Mouse (Mus musculus) cerebellum, adult 2 months (tissue): ENCODE measurements at regions not wholly inside any gene's neighbourhood (a gene's known extent, or its start where the extent isn't known, plus 50 kb on each side); places are given as distances from the start of the nearest gene placed in this dataset.
"Not testable (repeated sequence)": the region's sequence is repeated elsewhere in the genome, so short reads cannot be mapped to it uniquely, and the experiment has no call there.

Experiments
- DNase-seq, 2 experiments: peaks; one replicate each; pipeline ENCODE4 v3.0.0; 2021
- H3K27ac ChIP-seq: fragments of 200-500 bp; 2 replicates; pipeline ENCODE4 v1.5.1; 2012; ENCODE audit warnings: low read length, control low read depth, inconsistent platforms; ENCODE audit not compliant: insufficient read depth
- H3K27me3 ChIP-seq: fragments of 200-500 bp; 2 replicates; pipeline ENCODE4 v1.6.1; 2012; ENCODE audit warnings: inconsistent platforms, mild to moderate bottlenecking, low read length, moderate library complexity; ENCODE audit not compliant: control insufficient read depth, insufficient read depth
- H3K4me1 ChIP-seq: fragments of 200-500 bp; 2 replicates; pipeline ENCODE4 v1.6.1; 2011; ENCODE audit warnings: low read length; ENCODE audit not compliant: control insufficient read depth, insufficient read depth
- H3K4me3 ChIP-seq: fragments of 200-500 bp; replicated peaks from 2 replicates; pipeline ENCODE3; 2011; ENCODE audit warnings: mild to moderate bottlenecking, low read depth, low read length, control low read depth; ENCODE audit not compliant: insufficient read depth
- CTCF ChIP-seq: fragments of 200-500 bp; IDR thresholded peaks from 2 replicates; pipeline ENCODE4 v1.5.1; 2011; ENCODE audit warnings: low read depth, mild to moderate bottlenecking, control low read depth, low read length, moderate library complexity, borderline replicate concordance; ENCODE audit not compliant: insufficient read depth
- POLR2A ChIP-seq: fragments of 200-500 bp; IDR thresholded peaks from 2 replicates; pipeline ENCODE4 v1.6.1; 2011; ENCODE audit warnings: low read length, control low read depth, borderline replicate concordance; ENCODE audit not compliant: insufficient read depth
- WGBS: fragments of 180-500 bp; shearing (Covaris S2); methylation state at CpG from one replicate; pipeline ENCODE4 v1.1.7; 2018; 5-methylcytosine and 5-hydroxymethylcytosine counted together

DNA sequence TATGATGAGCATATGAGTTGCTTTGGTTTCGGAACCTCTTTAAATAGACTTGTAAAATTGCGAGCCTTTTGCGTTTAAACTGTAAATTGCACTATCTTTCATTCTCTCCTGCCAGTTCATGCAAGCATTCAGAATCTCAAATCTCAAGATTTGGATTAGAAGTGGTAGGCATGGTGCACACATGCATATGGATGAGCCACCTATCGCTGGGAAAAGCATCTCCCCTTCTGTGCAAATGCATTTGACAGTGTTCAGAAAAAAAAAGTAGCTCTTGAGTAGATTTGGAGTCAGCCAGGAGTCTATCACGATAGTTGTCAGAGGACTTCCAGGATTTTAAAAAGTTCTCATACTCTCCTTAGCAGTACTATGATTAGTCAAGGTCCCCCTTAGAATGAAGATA is 212.5 kb upstream of the Got2 start:
- DNase-seq, result no peak
- Histone ChIP-seq H3K27ac (no peak overlapping the region), H3K4me3 (no peak overlapping the region), H3K4me1 (no peaks in the 10 kb centered on the region), H3K27me3 (no peaks in the 10 kb centered on the region)
- whole genome bisulfite sequencing, result 68% methylated on average over 5 of the region's 5 CpGs
- no peak for TF ChIP-seq POLR2A
- TF ChIP-seq CTCF, result no peak

DNA sequence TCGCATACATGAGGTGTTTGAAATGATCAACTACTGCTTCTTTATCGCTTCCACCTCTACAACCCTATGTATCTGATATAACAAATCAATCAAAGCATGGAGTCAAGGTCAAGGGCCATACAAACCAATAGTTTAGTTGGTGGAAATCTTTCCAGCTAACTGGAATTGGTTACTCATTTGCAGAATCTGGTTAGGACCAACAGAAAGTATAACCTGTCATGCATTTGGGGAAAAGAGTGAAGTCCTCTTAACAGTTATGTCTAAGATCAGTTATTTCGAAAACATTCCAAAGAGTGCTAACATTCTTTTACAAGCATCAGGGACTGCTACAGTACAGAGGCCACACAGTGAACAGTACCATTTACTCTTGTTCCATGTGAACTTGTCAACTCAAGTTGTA is 204.6 kb upstream of the Got2 start:
- no peak for DNase-seq
- TF ChIP-seq CTCF (no peak), POLR2A (no peak)
- 96% methylated on average over 3 of the region's 3 CpGs for WGBS
- Histone ChIP-seq H3K27me3 (no peaks in the 10 kb centered on the region), H3K4me3 (no peak overlapping the region), H3K27ac (no peak overlapping the region), H3K4me1 (0 out of 2 replicates have a peak, but pooled peaks cover 2% of the 10 kb centered on the region)

DNA sequence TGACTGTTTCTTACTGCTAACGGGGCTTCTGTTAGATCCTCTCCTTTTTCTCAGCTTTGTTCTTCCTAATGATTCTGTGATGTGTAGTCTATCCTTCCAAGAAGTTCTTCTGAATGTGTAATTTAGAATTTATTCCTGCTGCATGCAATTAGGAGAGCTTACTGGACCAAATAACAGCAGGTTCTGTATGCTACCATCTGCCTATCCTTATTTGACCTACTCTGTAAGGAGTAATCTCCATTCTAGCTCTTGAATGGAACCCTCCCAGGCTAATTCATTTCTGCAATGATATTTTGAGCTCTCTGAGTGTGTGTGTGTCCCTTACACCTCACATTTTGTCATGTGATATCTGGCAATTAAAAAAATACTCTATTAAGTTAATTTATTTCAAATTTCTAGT is 201.9 kb upstream of the Got2 start:
- Histone ChIP-seq H3K4me1 (0 out of 2 replicates have a peak, but pooled peaks cover 2% of the 10 kb centered on the region), H3K27me3 (no peaks in the 10 kb centered on the region), H3K4me3 (no peak overlapping the region), H3K27ac (no peak overlapping the region)
- WGBS, result 28% methylated on average over 1 of the region's 1 CpGs
- TF ChIP-seq POLR2A (no peak), CTCF (no peak)
- peak in 1 of 2 experiments; percentile 44 for DNase-seq

DNA sequence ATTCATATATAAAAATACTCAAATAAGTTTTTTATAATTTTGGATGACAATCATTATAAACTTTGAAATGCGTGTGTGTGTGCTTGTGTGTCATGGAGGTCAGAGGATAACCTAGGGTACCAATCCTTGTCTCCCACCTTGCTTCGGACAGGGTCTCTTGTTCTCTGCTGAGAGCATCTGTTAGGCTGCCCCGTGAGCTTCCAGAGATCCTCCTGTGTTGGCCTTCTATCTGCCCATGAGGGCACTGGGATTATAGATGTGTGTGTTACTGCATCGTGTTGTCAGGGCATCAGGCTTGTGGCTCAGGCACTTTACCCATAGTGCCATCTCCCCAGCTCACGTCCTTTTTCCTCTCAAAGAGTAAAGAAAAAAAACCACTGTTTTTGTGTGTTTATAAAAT is 180.0 kb upstream of the Got2 start:
- no peak overlapping the region for H3K27ac ChIP-seq
- no peak overlapping the region for H3K4me3 ChIP-seq
- H3K27me3 ChIP-seq, result no peaks in the 10 kb centered on the region
- no peak for TF ChIP-seq CTCF
- H3K4me1 ChIP-seq, result no peaks in the 10 kb centered on the region
- whole genome bisulfite sequencing, result 83% methylated on average over 5 of the region's 5 CpGs
- no peak for DNase-seq

DNA sequence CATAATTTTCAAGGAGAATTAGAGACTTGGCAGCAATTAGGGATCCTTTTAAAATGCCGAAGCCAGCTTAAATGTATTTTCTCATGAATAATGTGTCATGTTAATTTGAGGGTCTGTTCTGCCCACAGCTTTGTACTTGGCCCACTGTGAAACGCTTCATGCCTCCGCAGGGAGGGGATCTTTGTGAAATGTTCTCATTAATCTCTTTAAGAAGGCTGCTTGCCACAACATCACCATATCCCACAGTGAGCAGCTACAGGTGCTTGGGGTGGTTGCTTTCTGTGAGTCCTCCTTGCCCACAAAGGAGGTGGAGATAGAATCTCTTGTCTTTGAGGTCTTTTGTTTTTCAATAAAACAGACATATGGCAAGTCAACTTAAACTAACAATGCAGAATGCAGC is 159.3 kb upstream of the Got2 start:
- Histone ChIP-seq H3K27ac (no peak overlapping the region), H3K4me1 (no peaks in the 10 kb centered on the region), H3K27me3 (no peaks in the 10 kb centered on the region), H3K4me3 (no peak overlapping the region)
- WGBS, result 22% methylated on average over 3 of the region's 3 CpGs
- DNase-seq, result no peak
- no peak for TF ChIP-seq CTCF
- no peak for TF ChIP-seq POLR2A

DNA sequence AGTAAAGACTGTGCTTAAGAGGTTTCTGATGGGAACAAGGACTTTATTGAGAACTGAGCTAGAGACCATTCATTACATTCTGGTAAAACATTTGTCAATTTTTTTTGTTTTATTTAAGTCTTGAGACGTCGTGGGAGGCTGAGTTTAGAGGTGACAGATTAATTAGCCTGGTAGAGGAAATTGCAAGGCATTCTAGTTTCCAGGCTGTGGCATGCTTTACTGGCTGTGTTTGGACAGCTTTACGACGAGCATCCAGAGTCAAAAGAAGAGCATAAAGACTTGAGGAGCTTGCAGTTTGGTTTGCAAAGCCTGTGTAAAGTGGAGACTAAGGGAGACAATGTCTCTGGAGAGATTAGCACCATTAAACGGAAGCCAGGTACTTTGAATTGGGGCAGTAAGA is 154.0 kb upstream of the Got2 start:
- TF ChIP-seq POLR2A (no peak), CTCF (no peak)
- no peaks in the 10 kb centered on the region; the same call in 1 of the 2 replicates for H3K27me3 ChIP-seq
- DNase-seq, result no peak
- no peaks in the 10 kb centered on the region for H3K4me1 ChIP-seq
- 68% methylated on average over 5 of the region's 5 CpGs for WGBS
- H3K27ac ChIP-seq, result no peak overlapping the region
- H3K4me3 ChIP-seq, result no peak overlapping the region

DNA sequence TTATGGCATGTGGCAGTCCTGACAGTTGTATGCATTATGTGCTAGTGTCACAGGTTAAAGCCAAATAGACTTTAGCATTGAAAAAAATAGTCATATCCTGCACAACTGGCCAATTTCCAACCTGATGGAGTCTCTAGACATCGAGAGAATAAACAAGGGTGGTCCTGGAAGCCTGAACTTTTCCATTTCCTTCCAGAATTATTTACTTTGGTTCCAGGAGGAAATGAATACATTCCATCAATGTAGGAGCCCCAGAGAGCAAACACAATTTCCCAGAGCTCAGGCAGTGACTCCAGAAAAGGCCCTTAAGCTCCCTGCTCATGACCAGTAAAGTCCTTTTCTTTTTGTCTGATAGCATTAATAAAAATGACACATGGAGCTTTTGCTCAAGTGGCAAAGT is 151.9 kb upstream of the Got2 start:
- Histone ChIP-seq H3K27me3 (no peaks in the 10 kb centered on the region; the same call in 1 of the 2 replicates), H3K4me3 (no peak overlapping the region), H3K4me1 (no peaks in the 10 kb centered on the region), H3K27ac (no peak overlapping the region)
- no peak for DNase-seq
- WGBS, result 9% methylated on average over 1 of the region's 1 CpGs
- no peak for TF ChIP-seq CTCF

DNA sequence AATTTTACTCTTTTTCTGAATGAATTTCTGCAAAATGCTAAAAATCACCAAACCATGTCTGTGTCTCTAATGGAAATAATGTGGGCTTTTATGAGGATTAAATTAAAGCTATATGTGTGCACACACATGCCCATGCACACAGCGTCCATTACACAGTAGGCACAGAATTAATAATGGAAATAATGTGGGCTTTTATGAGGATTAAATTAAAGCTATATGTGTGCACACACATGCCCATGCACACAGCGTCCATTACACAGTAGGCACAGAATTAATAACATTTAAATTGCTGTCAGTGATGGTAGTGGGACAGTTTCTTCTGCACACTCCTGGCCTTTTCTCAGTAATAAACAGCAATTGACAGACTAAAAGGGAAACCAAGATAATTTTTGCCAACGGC is 130.4 kb upstream of the Got2 start:
- 94% methylated on average over 3 of the region's 3 CpGs for WGBS
- H3K4me3 ChIP-seq, DNase-seq, H3K27me3 ChIP-seq, H3K4me1 ChIP-seq, H3K27ac ChIP-seq: not testable (repeated sequence)

DNA sequence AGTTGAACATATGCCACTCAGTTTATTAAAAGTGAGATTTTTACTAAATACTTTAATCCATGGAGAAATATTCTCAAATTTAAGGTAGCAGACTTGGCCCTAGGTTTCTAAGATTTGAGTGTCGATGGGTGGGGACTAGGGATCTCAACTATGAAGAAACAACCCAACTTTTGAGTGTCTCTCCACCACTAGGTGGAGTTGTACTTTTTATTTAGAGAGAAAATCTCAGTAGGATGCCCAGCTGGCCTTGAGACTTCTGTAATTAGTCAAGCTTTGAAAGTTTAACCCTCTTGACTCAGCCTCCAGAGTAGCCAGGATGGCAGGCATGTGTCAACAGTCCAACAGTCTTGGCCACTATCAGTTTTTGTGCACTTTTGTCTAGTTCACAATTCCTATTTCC is 123.7 kb upstream of the Got2 start:
- 85% methylated on average over 1 of the region's 1 CpGs for WGBS
- Histone ChIP-seq H3K27me3 (no peaks in the 10 kb centered on the region), H3K27ac (no peak overlapping the region), H3K4me3 (no peak overlapping the region), H3K4me1 (no peaks in the 10 kb centered on the region)
- no peak for DNase-seq
- TF ChIP-seq CTCF (no peak), POLR2A (no peak)
